Mouse (Mus musculus) cerebral cortex, adult 2 months (tissue): ENCODE measurements around the gene Ccdc85c.

Experiments used
- WGBS: fragments of 180-500 bp; shearing (Covaris S2); methylation state at CpG from one replicate; pipeline ENCODE4 v1.1.7; 2018; 5-methylcytosine and 5-hydroxymethylcytosine counted together

The Ccdc85c gene

DNA sequence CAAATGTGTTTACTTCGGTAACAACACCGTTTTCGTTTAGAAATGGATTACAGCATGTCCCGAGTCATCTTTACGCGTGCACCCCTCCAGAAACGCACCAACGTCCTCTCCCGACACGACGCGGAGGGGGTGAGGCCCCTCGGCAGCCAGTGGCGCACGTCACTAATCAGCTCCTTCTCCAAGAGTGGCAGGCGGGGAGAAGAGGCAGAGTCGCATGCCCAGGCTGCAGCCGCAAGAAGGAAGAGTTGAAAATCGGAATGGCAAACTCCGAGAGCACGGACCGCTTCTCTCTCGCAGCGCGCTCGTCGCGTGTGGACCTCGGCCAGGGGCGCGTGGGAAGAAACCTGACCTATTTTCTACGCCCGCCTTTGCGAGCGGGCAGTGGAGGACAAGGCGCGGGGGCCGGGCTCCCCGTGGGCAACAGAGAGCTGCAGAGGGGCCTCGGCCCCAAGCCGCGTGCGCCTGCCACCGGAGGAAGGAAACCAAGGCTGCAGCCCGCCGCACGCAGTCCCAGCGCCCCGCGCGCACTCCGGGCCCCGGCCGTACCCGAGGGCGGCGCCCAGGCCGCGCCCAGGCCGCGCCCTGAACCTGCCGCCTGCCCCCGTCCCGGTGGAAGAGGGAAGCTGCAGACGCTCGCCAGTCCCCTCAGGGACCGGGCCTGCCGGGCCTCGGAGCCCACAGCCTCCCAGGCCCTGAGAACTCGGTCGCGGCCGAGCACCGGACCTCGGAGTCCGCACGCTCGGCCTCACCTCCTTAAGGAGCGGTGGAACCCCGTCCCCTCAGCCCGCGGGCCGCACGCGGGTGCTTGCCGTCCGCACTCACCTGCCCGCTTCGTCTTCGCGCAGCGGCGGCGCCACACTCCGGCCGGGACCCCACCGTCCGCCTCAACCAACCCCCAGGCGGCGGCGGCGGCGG lies 96.6 kb downstream of the Ccdc85c start:
- WGBS: under 1% methylated on average over 101 of the region's 103 CpGs

DNA sequence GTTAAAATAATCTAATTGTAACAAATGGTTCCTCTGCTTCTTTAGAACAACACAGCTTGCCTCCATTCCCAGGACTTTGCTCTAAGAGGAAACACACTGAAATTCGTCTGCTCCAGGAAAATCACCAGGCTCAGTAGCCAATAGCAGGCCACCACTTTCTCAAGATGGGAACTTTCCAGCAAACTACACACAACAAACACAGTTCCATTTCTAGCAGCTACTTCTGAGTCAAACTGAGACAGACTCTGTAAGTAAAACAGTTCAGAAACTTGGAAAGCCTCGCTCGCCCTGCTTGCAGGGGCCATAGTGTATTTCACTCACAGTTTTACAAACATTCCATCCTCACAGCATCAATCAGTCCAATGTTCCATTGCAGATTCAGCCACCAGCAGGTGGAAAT lies 98.9 kb downstream of the Ccdc85c start:
- WGBS: 41% methylated on average over 3 of the region's 3 CpGs

GRCm38 (mm10) chr12:108174606-108175505 lies 100.4 kb downstream of the Ccdc85c start:
- 71% methylated on average over 8 of the region's 8 CpGs for WGBS

DNA sequence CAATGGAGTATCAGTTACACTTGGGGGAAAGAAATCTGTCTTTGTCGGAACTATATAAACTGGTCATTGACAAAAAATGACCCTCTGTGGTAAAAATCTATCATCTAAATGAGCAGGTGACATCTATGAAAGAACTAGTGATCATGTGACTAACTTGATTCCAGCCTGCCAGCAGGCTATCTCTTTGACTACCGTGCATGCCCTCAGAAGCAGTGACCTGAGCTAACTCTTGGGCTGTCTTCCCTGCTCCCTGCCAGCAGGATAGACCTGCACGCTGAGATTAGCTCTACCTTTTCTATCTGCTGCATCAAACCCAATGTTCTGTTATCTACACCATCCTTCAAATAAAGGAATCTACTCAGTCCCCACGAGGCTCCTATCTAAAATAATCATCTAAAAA lies 102.6 kb downstream of the Ccdc85c start:
- 54% methylated on average over 4 of the region's 4 CpGs for WGBS

- WGBS: 82% methylated on average over 3 of the region's 3 CpGs
These were observed 104.8 kb downstream of the Ccdc85c start for GRCm38 (mm10) chr12:108170467-108170866.

DNA sequence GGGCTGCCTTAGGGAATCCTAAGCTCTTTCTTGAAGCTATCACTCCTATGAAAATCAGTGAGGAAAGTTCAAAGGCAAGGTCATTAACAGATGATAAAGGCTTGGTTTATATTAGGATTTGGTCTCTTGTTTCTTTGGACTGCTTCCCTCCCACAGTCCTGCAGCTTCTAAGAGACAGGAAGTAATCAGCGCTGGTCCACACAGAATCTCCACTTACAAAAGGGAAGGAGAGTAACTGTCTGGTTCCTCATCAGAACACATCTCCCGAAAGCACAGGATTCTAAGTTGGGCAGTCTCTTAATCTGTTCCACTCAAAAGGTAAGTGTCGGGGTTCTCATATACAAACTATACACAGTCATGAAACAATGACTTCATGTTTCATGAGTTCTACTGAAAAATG lies 106.3 kb downstream of the Ccdc85c start:
- WGBS: 37% methylated on average over 3 of the region's 3 CpGs

GRCm38 (mm10) chr12:108163706-108164105 lies 111.5 kb downstream of the Ccdc85c start:
- 72% methylated on average over 3 of the region's 3 CpGs for WGBS

- 82% methylated on average over 1 of the region's 1 CpGs for WGBS
These were observed 113.2 kb downstream of the Ccdc85c start for GRCm38 (mm10) chr12:108162036-108162435.
